In the genomic region with DNA sequence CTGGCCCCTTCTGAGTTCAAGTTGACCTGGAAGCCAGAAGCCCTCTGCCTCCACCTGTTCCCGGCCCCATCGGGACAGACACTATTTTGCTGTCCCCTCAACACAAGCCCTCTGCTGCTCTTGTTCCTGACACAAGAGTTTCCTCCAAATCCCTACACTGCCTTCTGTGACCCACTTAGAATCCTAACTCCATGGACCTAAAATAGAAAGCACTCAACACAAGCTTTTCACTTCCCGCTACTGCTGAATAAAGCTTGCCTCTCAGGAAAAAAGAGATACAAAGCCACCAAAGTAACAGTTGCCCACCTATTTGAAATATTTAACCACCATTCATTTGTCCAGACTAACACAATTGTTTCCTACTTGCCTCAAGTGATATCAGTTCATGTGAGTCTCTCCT, we compare ENCODE assay signal across 15 mouse cellular contexts.
"Had no signal": no experiment of that assay in that cellular context is flagged by ENCODE, and none has a peak within 500 bp of the region (broad histone marks: within the 10 kb centered on the region; RNA-seq: fewer than 3 reads in every experiment).

No protein-coding gene starts in this region.

- DNase-seq: kidney, postnatal 25 days; liver; liver, embryonic 13.5 days; liver, postnatal 0 days; lung, postnatal 14 days; right cerebral cortex, postnatal 14 days; thymus, postnatal 36 days had no signal

- ATAC-seq: liver, postnatal 0 days; midbrain, embryonic 15.5 days had no signal

- H3K4me3 ChIP-seq: limb, embryonic 12.5 days; liver, embryonic 13.5 days; lung, embryonic 15.5 days; megakaryocyte, embryonic 14.5 days; midbrain, embryonic 15.5 days; neural tube, embryonic 13.5 days; stomach, embryonic 15.5 days had no signal

- H3K36me3 ChIP-seq: limb, embryonic 12.5 days; liver, embryonic 13.5 days; lung, embryonic 15.5 days; midbrain, embryonic 15.5 days; neural tube, embryonic 13.5 days; stomach, embryonic 15.5 days had no signal

- H3K9ac ChIP-seq: limb, embryonic 12.5 days; liver, embryonic 13.5 days; liver, postnatal 0 days; lung, embryonic 15.5 days; midbrain, embryonic 15.5 days; neural tube, embryonic 13.5 days; stomach, embryonic 15.5 days had no signal

- H3K9me3 ChIP-seq: limb, embryonic 12.5 days; liver, embryonic 13.5 days; lung, embryonic 15.5 days; megakaryocyte, embryonic 14.5 days; midbrain, embryonic 15.5 days; neural tube, embryonic 13.5 days; stomach, embryonic 15.5 days had no signal

- H3K27ac ChIP-seq: limb, embryonic 12.5 days; liver, embryonic 13.5 days; lung, embryonic 15.5 days; macrophage; midbrain, embryonic 15.5 days; stomach, embryonic 15.5 days had no signal

- H3K4me2 ChIP-seq: limb, embryonic 12.5 days; liver, embryonic 13.5 days; lung, embryonic 15.5 days; midbrain, embryonic 11.5 days; midbrain, embryonic 15.5 days; neural tube, embryonic 13.5 days; stomach, embryonic 15.5 days had no signal
